29 mouse cellular contexts compared by ENCODE assay signal in the genomic region with DNA sequence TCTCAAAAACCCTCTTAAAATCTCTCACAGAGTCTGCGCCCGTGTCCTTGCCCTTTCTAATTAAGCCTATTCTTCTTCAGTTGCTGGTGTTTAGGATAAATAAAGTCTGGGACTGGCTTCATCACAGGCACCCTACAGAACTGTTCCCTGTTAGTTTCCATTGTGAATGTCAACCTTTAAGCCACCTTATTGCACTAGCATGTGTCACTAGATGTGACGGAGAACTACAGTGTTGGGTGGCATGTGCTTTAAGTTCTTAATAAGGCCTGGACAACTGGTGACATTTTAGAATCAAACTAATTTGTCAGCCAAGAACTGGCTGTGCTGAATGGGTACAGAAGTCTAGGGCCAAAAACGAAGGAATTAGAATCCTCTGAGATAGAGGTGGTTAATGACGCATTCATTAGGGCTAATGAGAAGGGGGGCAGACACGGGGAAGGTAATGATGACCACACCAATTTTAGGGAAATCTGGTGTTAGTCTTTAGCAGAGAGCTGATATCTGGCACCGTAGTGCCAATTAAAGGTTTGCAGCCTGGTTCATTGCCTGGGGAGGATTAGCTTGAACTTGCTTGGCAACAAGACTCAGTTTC.
DNase-seq lines count a peak whose midpoint lies in the region; ATAC-seq and TF ChIP-seq lines count a peak whose summit lies in the region.
"Had no signal": no experiment of that assay in that cellular context is flagged by ENCODE, and none has a peak within 500 bp of the region (broad histone marks: within the 10 kb centered on the region; RNA-seq: fewer than 3 reads in every experiment).

No protein-coding gene starts in this region.

- H3K9me3 ChIP-seq in forebrain, embryonic 12.5 days, result no peaks in the 10 kb centered on the region
- no peaks in the 10 kb centered on the region for H3K9me3 ChIP-seq in forebrain, embryonic 10.5 days
- no peaks in the 10 kb centered on the region for H3K9me3 ChIP-seq in forebrain, embryonic 14.5 days (replicated peaks; ENCODE audit: control insufficient read depth, low read length)
- H3K9me3 ChIP-seq: embryonic facial prominence, embryonic 12.5 days; embryonic facial prominence, embryonic 15.5 days; G1E; heart, embryonic 10.5 days; heart, embryonic 13.5 days had no signal

- no peak for TF ChIP-seq CTCF in brain, embryonic 14.5 days (IDR thresholded peaks at IDR 0.05; ENCODE audit: borderline replicate concordance, extremely low read depth, insufficient read depth, insufficient read length)
- no peak for TF ChIP-seq CTCF in left cerebral cortex, adult 2 months (IDR thresholded peaks at IDR 0.05)

- peak; percentile 39; the same call in 1 of the 2 replicates for ATAC-seq in forebrain, embryonic 12.5 days (ENCODE audit: low FRiP score)
- peak; percentile 91 for ATAC-seq in forebrain, embryonic 14.5 days
- ATAC-seq: hindbrain, postnatal 0 days; inflammation-experienced regulatory T-cells, adult 6 months; intestine, embryonic 16.5 days; Patski had no signal

- TF ChIP-seq POLR2A in brain, embryonic 14.5 days (IDR thresholded peaks at IDR 0.05; ENCODE audit: borderline replicate concordance, extremely low read depth, insufficient read depth, insufficient read length, poor library complexity, severe bottlenecking), result no peak

- intact Hi-C loops in left cerebral cortex, adult 2 months (cut with DNase I), result no loop called here

- no peak overlapping the region for H3K4me3 ChIP-seq in forebrain, embryonic 12.5 days (replicated peaks)
- H3K4me3 ChIP-seq in forebrain, embryonic 10.5 days, result no peak overlapping the region
- no peak overlapping the region for H3K4me3 ChIP-seq in forebrain, embryonic 14.5 days (ENCODE audit: low read depth, low read length)
- no peak overlapping the region for H3K4me3 ChIP-seq in left cerebral cortex, adult 2 months
- H3K4me3 ChIP-seq: embryonic facial prominence, embryonic 12.5 days; embryonic facial prominence, embryonic 15.5 days; heart, adult 2 months; heart, embryonic 10.5 days; heart, embryonic 13.5 days had no signal

- H3K9ac ChIP-seq in forebrain, embryonic 12.5 days, result no peak overlapping the region
- no peak overlapping the region for H3K9ac ChIP-seq in forebrain, embryonic 14.5 days (ENCODE audit: low read length)
- H3K9ac ChIP-seq: embryonic facial prominence, embryonic 12.5 days; embryonic facial prominence, embryonic 15.5 days; heart, embryonic 13.5 days; hindbrain, embryonic 14.5 days had no signal

- H3K36me3 ChIP-seq in forebrain, embryonic 12.5 days (replicated peaks), result no peaks in the 10 kb centered on the region
- H3K36me3 ChIP-seq in forebrain, embryonic 10.5 days (replicated peaks), result no peaks in the 10 kb centered on the region
- H3K36me3 ChIP-seq in forebrain, embryonic 14.5 days (ENCODE audit: control insufficient read depth, insufficient read depth, low read length), result no peaks in the 10 kb centered on the region
- H3K36me3 ChIP-seq: embryonic facial prominence, embryonic 12.5 days; embryonic facial prominence, embryonic 15.5 days; G1E; heart, embryonic 10.5 days; heart, embryonic 13.5 days had no signal

- no peak overlapping the region for H3K4me2 ChIP-seq in forebrain, embryonic 12.5 days
- H3K4me2 ChIP-seq in forebrain, embryonic 14.5 days (ENCODE audit: low read length), result no peak overlapping the region
- H3K4me2 ChIP-seq: embryonic facial prominence, embryonic 12.5 days; embryonic facial prominence, embryonic 15.5 days; heart, embryonic 13.5 days; hindbrain, embryonic 14.5 days had no signal

- WGBS in forebrain, embryonic 12.5 days, result 51% methylated on average over 7 of the region's 7 CpGs
- WGBS in forebrain, embryonic 10.5 days, result 76% methylated on average over 7 of the region's 7 CpGs
- WGBS in forebrain, embryonic 14.5 days, result 21% methylated on average over 7 of the region's 7 CpGs

- H3K27me3 ChIP-seq in forebrain, embryonic 12.5 days, result no peaks in the 10 kb centered on the region
- no peaks in the 10 kb centered on the region for H3K27me3 ChIP-seq in forebrain, embryonic 10.5 days (ENCODE audit: poor library complexity, severe bottlenecking)
- H3K27me3 ChIP-seq in forebrain, embryonic 14.5 days (replicated peaks; ENCODE audit: control insufficient read depth, insufficient read depth, low read length), result no peaks in the 10 kb centered on the region
- H3K27me3 ChIP-seq: CH12.LX; embryonic facial prominence, embryonic 12.5 days; embryonic facial prominence, embryonic 15.5 days; heart, embryonic 13.5 days; Patski had no signal

- H3K27ac ChIP-seq in forebrain, embryonic 12.5 days, result no peak overlapping the region
- no peak overlapping the region for H3K27ac ChIP-seq in forebrain, embryonic 10.5 days
- no peak overlapping the region for H3K27ac ChIP-seq in forebrain, embryonic 14.5 days (ENCODE audit: low read depth, low read length)
- no peak overlapping the region for H3K27ac ChIP-seq in left cerebral cortex, adult 2 months
- H3K27ac ChIP-seq: embryonic facial prominence, embryonic 12.5 days; embryonic facial prominence, embryonic 15.5 days; heart, adult 2 months; heart, embryonic 10.5 days; heart, embryonic 13.5 days; hindbrain, embryonic 14.5 days; hindbrain, postnatal 0 days had no signal

- no peak for DNase-seq in forebrain, embryonic 10.5 days (ENCODE audit: extremely low spot score, low spot score)
- DNase-seq in brain, embryonic 14.5 days (ENCODE audit: low read depth), result peak; percentile 92
- peak; percentile 86 for DNase-seq in forebrain, embryonic 14.5 days (ENCODE audit: low spot score)
- no peak for DNase-seq in left cerebral cortex, adult 2 months (ENCODE audit: extremely low spot score in 1 of 2, low spot score in 2 of 2)
- DNase-seq in urinary bladder, adult 18-20 months (ENCODE audit: low spot score in 2 of 2), result no peak
- DNase-seq: adrenal gland, postnatal 10 days; adrenal gland, postnatal 36 days; B cell, adult 2 months; cerebellum, adult 11 months; cerebellum, adult 2 months; cerebellum, adult 9-11 months; cerebellum, postnatal 25 days; gastrocnemius, postnatal 10 days; gastrocnemius, postnatal 36 days; heart, adult 2 months; heart, postnatal 14 days; heart, postnatal 4 days had no signal

- H3K4me1 ChIP-seq in forebrain, embryonic 12.5 days, result no peaks in the 10 kb centered on the region
- peaks cover 9% of the 10 kb centered on the region for H3K4me1 ChIP-seq in forebrain, embryonic 10.5 days
- H3K4me1 ChIP-seq in forebrain, embryonic 14.5 days (ENCODE audit: control insufficient read depth, insufficient read depth, low read length), result no peaks in the 10 kb centered on the region
- H3K4me1 ChIP-seq: embryonic facial prominence, embryonic 12.5 days; embryonic facial prominence, embryonic 15.5 days; heart, embryonic 10.5 days; heart, embryonic 13.5 days had no signal

Comparison
In these comparisons a context has a peak if more than half of its experiments do, and no peak if none do; other contexts are left out.
1. DNase-seq: peak in brain, embryonic 14.5 days (single experiment) and forebrain, embryonic 14.5 days (single experiment); none in forebrain, embryonic 10.5 days (single experiment), left cerebral cortex, adult 2 months (0 of 2) and urinary bladder, adult 18-20 months (0 of 2).